Mouse (Mus musculus) neural tube, embryonic 13.5 days (tissue): ENCODE data around the gene Tm4sf5. TPM values are rescaled to one million over a fixed set of nuclear protein-coding genes. Genes with fewer than 3 reads are reported as not detected.

Experiments used
- polyA plus RNA-seq: library from polyadenylated mRNA; unstranded; fragments of >200 nt; fragmentation: Nextera tagmentation; extraction: Ambion mirVana; gene quantifications from 2 replicates; pipeline ENCODE4 v1.2.1, GENCODE M21; 2015

Gene Tm4sf5
- polyA plus RNA-seq, 1 experiment from 2014 or later, result 1.8 TPM

Other genes with a start within 250 kb of the Tm4sf5 start
- gene Alox12, start 249.9 kb upstream of the Tm4sf5 start, polyA plus RNA-seq, result 2.5 and 2.6 TPM in 2 replicates
- gene Alox12e, start 182.6 kb upstream of the Tm4sf5 start, polyA plus RNA-seq, result not detected in 2 replicates
- gene Alox15, start 153.2 kb upstream of the Tm4sf5 start, polyA plus RNA-seq, result 0.28 TPM in 1 of 2 replicates, not detected in the other
- 31.9 and 32.6 TPM in 2 replicates for gene Pelp1, start 95.2 kb upstream of the Tm4sf5 start, polyA plus RNA-seq
- 43.8 and 46.6 TPM in 2 replicates for gene Arrb2, start 72.6 kb upstream of the Tm4sf5 start, polyA plus RNA-seq
- gene Med11, start 53.3 kb upstream of the Tm4sf5 start, polyA plus RNA-seq, result 45.3 and 46.0 TPM in 2 replicates
- 1.2 and 1.5 TPM in 2 replicates for gene Zmynd15, start 45.8 kb upstream of the Tm4sf5 start, polyA plus RNA-seq
- 7.2 and 8.9 TPM in 2 replicates for gene Cxcl16, start 45.3 kb upstream of the Tm4sf5 start, polyA plus RNA-seq
- 0.31 TPM in 1 of 2 replicates, not detected in the other for gene Vmo1, start 9.4 kb downstream of the Tm4sf5 start, polyA plus RNA-seq
- 0.42 and 0.52 TPM in 2 replicates for gene Gltpd2, start 14.0 kb downstream of the Tm4sf5 start, polyA plus RNA-seq
- gene Psmb6, start 20.1 kb downstream of the Tm4sf5 start, polyA plus RNA-seq, result 814 and 884 TPM in 2 replicates
- not detected in 2 replicates for gene Gm40193, start 27.7 kb downstream of the Tm4sf5 start, polyA plus RNA-seq
- gene Pld2, start 34.8 kb downstream of the Tm4sf5 start, polyA plus RNA-seq, result 7.4 and 8.8 TPM in 2 replicates
- gene Mink1, start 57.6 kb downstream of the Tm4sf5 start, polyA plus RNA-seq, result 18.0 TPM in 2 replicates
- gene 4930544D05Rik, start 110.6 kb downstream of the Tm4sf5 start, polyA plus RNA-seq, result not detected in 2 replicates
- gene Chrne, start 114.0 kb downstream of the Tm4sf5 start, polyA plus RNA-seq, result 0.38 TPM in 1 of 2 replicates, not detected in the other
- 0.14 and 0.45 TPM in 2 replicates for gene Gp1ba, start 133.9 kb downstream of the Tm4sf5 start, polyA plus RNA-seq
- gene Rnf167, start 142.0 kb downstream of the Tm4sf5 start, polyA plus RNA-seq, result 101 and 106 TPM in 2 replicates
- 150 and 153 TPM in 2 replicates for gene Slc25a11, start 142.2 kb downstream of the Tm4sf5 start, polyA plus RNA-seq
- gene Pfn1, start 149.4 kb downstream of the Tm4sf5 start, polyA plus RNA-seq, result 970 and 979 TPM in 2 replicates
- 9.4 and 14.9 TPM in 2 replicates for gene Eno3, start 152.0 kb downstream of the Tm4sf5 start, polyA plus RNA-seq
- gene Spag7, start 164.2 kb downstream of the Tm4sf5 start, polyA plus RNA-seq, result 169 and 172 TPM in 2 replicates
- 16.9 and 19.5 TPM in 2 replicates for gene Camta2, start 182.9 kb downstream of the Tm4sf5 start, polyA plus RNA-seq
- 0.75 and 1.1 TPM in 2 replicates for gene Inca1, start 194.9 kb downstream of the Tm4sf5 start, polyA plus RNA-seq
- 1.5 TPM in 2 replicates for gene Kif1c, start 195.3 kb downstream of the Tm4sf5 start, polyA plus RNA-seq